Mouse (Mus musculus): Measurements from ENCODE around the gene Cadm3.

DNA sequence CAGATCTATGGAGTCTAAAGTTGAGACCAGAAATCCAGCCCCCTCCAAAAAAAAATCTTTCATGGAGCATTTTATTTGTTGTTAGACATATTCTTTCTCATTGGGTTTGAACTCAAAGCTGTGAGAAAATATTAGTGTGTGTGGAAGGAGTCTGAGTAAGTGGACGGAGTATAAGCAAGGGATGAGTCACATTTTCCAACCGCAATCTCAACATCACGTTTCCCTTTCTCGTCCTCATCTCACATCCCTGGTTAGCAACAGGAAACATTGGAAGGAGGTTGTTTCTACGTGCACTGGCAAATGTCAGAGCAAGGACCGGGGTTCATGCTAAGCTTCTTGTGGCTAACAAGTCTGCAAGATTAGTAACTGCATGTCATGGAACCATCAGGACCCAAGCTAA is 24.3 kb upstream of the Cadm3 start:
- TF ChIP-seq CTCF (IDR thresholded peaks at IDR 0.05; ENCODE audit: low read depth, low read length) (no peak), GATA1 (IDR thresholded peaks at IDR 0.05; ENCODE audit: borderline replicate concordance, low read length) (no peak)
